Mouse (Mus musculus): Measurements from ENCODE around the gene D17H6S53E.

The D17H6S53E gene

DNA sequence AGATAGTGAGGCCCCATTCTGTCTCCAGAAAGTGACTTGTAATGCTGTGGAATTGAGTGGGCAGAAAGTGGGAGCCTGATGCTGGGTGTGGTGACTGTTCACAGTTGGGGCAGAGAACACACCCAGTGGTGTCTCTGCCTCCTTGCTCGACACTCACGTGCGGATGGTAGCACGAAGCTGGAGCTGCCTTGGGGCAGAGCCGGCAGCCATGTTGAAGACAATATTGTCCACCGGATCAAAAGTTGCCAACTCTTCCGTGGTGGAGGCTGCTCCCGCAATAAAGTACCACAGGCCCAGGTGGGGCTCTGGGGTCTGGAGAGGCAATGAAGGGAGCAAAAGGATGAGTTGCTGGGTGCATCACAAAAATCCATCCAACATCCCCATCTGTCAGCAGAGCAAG, 4.9 kb downstream of the D17H6S53E start:
- in situ Hi-C loops (cut with MboI, MseI) = no loop called here

DNA sequence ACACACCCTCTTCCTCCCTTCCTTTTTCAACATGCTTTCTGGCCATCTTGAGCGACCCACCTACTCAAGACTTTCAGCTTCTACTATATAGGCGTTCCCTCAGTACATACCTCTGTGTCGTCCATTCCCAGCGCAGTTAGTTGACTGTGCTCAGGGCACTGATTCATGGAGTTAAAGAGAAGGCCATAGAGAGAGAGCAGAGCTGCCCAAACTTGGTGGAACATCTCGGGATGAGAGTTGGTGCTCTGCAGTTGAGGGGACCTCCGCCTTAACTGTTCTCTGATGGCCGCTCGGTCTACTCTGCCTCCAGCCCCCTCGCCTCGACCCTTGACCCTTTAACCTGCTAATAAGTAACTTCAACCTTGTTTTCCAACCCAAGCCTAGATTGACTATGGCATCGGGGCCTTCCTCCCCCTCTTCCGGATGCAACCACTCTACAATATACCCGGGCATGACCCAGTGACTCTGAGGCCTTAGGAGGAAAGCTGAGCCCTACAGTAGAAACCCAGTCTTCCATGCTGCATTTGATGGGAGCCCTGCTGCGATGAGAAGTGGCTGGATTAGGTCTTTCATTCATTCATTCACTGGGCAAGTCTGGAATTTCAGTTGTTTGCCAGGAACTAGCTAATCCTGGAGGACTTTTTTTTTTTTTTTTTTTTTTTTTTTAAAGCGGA, 5.5 kb downstream of the D17H6S53E start, which contains the start of gene Apom:
Apom (minus strand) TSS at position 551 of the 674 bp plus-strand sequence.
- in situ Hi-C loops (cut with MboI, MseI) = no loop called here

DNA sequence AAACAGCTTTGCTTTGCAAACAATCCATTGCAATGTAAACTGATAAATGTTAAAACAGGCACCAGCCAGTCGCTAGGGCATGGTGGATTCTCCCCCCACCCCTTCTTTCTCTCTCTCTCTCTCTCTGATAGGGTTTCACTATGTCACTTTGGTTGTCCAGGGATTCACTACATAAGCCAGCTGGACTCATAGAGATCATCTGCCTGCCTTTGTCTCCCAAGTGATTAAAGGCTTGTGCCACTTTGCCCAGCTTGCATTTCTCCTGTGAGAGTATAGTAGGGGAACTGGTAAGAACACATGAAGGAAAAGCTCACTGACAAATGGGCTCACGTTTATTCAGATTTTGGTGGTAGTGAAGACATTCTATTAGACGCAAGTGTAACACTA, 6.0 kb downstream of the D17H6S53E start:
- in situ Hi-C loops (cut with MboI, MseI) = no loop called here

DNA sequence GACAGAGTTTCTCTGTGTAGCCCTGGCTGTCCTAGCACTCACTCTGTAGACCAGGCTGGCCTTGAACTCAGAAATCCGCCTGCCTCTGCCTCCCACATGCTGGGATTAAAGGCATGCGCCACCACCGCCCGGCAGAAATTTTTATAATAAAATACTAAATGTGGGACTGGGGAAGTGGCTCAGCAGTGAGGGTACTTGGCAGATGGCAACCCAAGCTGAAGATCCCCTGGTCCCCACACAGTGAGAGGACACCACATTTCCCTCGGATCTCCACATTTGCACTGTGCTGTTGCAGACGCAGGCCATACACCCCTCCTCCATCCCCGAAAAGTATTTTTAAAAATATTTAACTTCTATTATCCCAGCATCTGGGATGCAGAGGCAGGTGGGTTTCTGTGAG, 7.3 kb downstream of the D17H6S53E start:
- in situ Hi-C loops (cut with MboI, MseI) = no loop called here

DNA sequence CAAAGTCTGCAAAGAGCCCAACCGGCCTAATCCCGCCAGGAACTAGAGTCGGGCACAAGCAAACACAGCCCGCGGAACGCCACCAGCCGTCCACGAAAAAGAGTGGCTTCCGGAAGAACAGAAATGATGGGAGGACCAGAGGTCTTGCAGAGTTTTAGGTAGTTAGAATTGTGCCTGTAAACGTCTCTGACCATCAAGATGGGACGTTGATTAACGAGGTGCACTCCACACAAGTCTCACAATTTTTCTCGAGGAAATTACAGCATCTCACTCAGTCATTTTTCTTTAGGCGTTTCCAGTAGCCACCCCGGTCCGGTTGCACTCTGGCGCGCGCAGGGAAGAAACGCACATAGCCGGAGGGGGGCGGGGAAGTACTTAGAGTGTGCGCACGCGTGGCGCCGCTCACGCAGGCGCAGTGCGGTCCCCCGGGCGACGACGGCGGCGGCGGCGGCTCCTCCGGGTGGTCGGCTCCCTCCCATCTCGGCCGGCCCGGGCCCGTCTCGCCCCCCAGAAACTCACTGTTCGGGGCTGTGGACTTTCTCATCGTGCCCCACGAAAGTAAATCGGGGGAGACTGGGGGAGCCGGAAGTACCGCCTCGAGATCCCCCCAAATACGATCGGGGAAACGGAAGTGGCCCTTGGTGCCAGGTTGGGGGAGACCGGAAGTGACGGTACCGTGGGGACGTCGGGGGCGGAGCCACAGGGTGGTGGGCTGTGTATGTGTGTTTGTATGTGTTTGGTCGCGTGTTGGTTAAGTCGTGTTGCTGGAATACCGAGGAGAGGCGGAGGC, 8.8 kb downstream of the D17H6S53E start, which contains the start of gene Bag6:
Bag6 (plus strand) TSS at position 378 of the 790 bp plus-strand sequence.
- in situ Hi-C loops (cut with MboI, MseI) = no loop called here

DNA sequence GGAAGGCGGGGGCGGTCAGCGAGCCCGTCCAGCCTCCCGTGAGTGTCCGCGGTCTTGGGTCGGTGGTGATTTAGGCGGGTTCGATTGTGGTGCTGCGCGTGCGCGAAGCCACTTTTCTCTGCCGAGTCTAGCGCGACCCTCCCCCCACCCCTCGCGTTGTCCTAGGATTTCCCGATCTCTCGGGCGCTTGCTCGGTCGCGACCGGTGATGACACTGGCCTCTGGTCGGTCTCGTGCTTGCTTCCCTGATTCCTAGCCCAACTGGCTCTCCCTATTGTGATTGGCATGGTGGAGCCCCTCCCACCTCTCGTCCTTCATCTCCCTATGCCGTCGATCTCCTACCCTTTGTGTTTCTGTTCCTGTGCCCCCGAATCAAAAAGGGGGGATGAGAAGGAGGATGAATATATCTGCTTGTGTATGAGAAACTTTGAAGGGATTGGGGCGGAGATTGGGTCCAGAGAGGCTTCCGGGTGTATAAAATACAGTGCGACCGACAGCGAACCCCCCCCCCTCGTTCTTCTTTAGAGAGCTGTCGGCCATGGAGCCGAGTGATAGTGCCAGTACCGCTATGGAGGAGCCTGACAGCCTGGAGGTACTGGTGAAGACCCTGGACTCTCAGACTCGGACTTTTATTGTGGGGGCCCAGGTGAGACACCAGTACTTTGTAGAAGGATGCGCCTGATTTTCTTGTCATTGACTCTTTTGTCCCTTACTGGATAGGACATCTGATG, 9.6 kb downstream of the D17H6S53E start:
- in situ Hi-C loops (cut with MboI, MseI) = no loop called here

DNA sequence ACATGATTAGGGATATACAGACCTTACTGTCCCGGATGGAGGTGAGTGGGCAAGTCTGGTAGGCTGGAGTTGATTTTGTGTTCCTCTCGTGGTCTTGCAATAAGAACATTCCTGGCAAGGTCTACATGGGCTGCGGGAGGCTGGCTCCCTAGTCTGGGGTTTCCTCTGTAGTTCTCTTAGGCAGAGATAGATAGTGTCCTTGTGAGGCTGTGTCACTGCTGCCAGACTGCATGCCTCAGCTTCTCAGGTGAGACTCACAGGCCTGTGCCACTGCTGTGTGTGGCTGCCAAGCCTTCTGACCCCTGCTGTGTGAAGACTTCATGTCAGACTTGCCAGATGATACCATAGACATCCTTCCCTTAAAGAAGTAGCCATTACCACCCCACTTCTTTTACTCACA, 13.1 kb downstream of the D17H6S53E start:
- in situ Hi-C loops (cut with MboI, MseI) = no loop called here

DNA sequence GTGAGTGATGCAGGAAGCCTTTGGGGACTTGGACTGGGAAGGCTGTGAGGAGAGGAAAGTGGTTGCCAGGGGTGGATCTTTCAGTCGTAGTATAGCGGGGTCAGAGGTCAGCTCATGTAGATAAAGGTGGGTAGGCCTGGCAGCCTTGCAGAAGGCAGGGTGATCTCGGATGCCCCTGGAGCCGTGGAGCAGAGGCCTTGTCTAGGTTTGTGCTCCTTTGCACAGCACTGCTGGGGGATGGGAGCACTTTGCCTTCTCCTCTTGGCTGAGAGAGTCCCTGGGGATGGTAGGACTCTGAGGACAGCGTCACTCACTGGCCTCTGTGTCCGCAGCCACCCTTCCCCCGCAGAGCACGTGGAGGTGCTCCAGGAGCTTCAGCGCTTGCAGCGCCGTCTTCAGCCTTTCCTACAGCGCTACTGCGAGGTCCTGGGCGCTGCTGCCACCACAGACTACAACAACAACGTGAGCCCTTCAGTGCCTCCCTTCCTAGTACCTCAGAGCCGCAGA, 14.4 kb downstream of the D17H6S53E start:
- in situ Hi-C loops (cut with MboI, MseI) = no loop called here

DNA sequence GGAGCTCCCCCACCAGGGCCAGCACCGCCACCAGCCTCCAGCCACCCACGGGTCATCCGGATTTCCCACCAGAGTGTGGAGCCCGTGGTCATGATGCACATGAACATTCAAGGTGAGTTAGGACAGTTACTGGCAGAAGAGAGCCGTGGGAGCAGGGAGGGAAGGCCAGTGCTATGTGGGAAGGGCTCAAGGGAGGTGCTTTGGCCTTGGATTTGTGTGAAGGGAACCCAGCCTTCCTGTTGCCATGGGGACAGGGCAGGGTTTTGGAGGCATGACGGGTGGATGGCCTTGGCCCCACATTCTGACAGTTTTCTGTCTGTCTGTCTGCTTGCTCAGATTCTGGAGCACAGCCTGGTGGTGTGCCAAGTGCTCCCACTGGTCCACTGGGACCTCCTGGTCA, 15.8 kb downstream of the D17H6S53E start:
- in situ Hi-C loops (cut with MboI, MseI) = no loop called here

DNA sequence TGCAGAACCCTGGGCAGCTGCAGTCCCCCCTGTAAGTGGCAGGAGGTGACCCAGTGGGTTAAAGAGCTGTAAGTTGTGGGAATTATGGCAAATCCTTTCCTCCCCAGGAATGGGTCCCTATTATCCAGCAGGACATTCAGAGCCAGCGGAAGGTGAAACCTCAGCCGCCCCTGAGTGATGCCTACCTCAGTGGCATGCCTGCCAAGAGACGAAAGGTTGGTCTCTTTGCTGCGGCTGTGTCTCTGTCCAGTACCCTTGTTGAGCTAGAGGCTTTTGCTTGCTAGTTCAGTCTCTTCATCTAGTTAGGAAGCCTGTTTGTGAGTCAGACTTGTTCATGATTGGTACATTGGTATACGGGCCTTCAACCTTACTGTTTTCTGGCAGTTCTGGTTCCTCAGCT, 20.0 kb downstream of the D17H6S53E start:
- in situ Hi-C loops (cut with MboI, MseI) = no loop called here

DNA sequence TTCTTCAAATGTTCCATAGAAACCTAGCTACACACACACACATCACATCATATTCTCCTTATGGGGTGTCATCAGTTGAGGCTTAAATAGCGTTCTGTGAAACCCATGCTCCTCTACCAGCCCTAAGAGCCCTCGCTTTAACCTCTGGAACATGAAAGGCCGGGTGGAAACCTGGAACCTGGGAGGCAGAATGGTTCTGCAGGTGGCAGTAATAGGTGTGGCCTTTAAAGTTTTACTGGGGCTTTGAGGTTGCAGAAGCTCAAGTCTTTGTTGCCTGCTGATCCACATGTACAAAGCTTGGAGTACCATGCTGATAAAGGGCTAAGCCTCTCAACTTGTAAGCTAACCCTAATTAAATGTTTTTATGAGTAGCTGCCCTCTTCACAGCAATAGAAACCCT, 21.2 kb downstream of the D17H6S53E start:
- in situ Hi-C loops (cut with MboI, MseI) = no loop called here

DNA sequence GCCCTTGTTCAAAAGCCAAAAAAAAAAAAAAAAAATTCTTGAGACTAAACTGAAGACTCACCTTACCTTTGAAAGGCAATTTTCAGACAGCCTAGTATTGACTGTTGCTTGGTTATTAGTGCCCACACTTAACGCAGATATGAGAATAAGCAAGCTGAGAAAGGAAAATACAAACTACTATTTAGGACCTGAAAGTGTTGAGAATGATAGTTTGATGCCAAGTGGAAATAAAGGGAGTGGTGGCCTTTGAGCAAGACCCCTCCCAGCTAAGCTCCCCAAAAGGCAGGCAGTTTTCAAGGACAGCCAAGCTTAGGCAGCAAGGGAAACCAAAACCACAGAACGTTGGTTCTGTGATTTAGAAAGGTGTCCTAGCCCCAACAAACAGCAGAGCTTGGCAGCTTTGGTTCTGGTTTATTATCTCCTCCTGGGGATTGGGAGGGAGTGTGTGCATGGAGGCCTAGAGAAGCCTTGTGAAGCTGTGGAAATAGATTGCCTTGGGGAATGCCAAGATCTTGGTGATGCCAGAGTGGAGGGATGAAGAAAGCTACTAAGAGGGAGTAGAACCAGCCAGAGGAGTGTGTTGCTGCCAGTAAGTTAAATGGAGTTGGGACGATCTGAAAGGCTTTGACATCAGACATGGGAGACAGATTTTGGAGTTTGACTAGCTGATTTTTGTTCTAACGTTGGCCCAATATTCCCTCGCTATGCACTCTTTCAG, 21.9 kb downstream of the D17H6S53E start:
- in situ Hi-C loops (cut with MboI, MseI) = no loop called here

DNA sequence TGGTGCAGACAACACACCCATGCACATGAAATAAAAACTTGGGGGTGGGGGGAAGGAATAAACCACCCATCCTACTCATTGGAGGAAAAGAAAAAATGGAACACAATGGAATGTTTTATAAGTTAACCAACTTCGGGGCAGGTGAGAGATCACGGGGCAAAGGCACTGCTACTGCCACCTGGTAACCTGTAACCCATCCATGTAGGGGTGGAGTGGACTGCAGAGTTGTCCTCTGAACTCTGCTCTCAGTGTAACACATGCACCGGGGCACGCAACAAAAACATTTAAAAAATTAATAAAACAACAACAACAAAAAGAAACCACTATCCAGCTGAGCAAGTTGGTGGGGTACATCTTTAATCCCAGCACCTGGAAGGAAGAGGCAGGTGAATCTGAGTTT, 25.9 kb downstream of the D17H6S53E start:
- in situ Hi-C loops (cut with MboI, MseI) = no loop called here

DNA sequence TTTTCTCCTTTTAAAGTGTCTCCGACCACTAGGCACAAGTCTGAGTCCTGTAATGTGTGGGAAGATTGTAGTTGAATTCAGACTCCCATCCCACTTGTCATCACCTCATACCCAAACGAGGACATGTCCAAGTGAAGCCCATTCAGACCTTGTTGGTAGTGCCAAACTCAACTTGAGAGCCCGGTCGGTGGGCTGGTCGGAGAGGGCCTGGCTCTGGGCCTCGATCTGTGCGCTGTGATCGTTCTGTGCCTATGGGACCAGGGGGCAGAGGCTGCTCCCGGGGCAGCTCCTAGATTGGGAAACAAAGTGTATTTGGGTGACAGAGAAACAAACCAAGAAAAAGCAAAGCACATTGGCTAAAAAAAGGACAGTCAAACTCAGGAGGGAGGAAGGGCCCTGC, 26.9 kb downstream of the D17H6S53E start:
- in situ Hi-C loops (cut with MboI, MseI) = no loop called here

DNA sequence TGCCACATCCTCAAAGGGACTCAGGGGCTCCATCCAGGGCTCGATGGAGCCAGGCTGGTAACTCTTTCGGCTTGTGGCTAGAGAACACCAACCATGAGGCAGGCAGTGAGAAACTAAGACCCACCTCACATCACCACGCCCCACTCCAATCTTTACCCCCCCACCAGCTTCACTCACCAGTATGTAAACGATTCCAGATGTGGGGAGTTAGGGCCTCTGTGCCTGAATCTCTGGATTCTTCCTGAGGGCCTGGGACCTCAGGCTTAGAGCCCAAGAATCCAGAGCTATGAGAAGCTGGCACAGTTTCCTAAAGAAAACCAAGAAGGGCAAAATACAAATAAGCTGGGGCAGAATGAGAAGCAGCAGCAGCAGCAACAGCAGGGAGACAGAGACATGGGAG, 27.8 kb downstream of the D17H6S53E start:
- in situ Hi-C loops (cut with MboI, MseI) = no loop called here

DNA sequence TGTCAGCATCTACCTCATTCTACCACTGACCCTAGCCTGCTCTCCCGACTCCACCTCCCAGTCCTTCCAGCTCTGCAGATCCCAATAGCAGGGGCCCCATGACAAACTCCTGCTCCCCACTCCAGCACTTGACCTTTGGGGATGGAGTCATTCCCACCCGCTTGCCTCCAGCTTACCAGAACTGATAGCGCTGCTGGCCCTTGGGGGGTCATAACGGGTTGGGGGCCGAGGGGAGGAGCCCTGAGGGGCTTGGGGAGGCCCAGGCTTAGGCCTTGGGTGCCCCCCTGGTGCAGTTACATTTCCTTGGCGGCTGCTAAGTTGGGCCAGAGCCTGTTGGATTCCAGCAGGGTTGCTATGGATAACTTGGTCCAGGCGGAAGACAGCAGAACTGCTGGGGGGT, 28.4 kb downstream of the D17H6S53E start:
- in situ Hi-C loops (cut with MboI, MseI) = no loop called here

DNA sequence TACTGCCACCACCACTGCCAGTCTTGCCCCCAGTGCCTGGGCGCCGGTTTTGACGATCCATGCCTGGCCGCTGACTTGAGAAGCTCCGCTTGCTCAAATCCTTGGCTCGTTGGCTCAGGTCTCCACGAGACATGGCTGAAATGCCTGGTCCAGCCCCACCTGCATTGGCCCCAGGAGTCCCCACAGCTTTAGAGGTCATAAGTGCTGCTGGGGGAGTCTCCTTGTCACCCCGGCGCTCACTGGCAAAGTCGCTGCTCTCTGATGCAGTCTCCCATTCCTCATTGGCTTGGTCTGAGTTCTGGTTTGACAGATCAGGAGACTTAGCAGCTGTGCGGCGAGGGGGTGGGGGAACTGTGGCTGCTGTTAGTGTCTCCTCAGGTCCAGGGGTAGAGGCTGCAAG, 29.3 kb downstream of the D17H6S53E start:
- in situ Hi-C loops (cut with MboI, MseI) = no loop called here

DNA sequence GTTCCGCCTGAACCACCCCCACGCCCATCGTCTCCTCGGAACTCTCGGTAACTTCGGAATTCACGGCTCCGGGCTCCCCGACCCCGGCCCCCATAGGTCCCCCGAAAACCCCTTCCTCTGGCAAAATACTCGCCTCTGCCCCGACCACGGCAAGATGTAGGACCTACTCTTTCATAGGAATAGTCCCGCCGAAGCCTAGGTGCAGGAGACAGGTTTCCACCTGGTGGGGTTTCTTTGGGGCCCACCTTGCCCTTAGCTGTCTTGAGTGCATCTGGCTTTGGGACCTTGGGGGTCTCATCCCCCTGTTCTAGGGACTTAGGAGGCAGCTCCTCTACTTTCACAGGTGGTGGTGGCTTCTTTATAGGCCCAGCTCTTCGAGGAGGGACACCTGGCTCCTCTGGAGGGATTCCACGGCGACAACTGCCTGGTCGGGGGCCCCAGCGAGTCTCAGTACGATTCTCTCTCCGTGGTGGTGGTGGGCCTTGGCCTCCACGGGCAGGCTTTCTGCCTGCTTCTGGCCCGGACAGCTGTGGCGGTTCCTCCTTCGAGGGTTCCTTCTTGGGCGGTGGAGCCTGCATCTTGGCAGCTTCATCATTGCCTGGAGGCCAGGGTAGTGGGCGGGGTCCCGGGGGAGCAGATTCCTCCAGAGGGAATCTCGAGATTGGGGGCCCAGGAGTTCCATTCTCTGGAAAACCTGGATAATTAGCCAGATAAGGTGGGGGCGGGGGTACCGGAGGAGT, 30.5 kb downstream of the D17H6S53E start:
- in situ Hi-C loops (cut with MboI, MseI) = no loop called here

DNA sequence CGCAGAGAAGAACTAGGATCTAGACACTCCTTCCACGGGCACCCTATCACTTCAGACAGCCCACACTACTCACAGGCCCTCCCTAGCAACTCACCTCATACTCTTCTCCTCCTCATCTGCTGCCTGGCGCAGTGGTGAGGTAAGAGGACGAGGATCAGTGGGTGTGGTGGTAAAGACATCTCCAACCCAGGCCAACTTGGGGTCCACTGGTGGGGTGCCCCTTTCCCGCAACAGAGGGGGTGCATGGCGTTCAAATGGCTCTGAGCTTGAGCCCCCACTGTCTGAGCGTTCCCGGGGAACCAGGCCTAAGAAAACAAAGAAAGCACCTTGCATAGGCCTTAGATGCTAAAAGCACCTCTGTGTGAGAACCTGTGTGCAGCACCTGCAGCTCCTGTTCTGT, 31.1 kb downstream of the D17H6S53E start:
- in situ Hi-C loops (cut with MboI, MseI) = no loop called here

DNA sequence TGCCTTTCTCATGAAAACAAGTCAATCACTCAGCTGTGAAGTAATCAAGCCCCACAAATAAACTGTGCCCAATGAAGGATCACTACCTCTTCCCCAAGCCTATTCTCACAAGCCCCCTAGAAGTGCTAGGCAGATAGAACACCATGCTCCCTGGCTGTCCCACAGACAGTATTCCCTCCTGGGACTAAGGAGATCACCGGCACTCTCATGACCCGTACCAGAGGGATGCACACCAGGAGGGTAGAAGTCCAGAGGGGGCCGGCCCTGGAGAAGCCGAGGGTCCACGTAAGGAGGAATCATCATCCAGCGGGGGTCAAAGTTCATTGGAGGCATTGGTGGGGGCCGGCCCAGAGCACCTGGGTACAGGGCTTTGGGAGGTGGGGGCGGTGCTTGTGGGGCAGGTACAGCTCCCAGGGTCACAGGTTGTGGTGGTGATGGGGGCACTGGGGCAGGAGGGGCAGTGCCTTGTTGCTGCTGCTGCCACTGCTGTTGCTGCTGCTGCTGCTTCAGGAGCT, 31.5 kb downstream of the D17H6S53E start:
- in situ Hi-C loops (cut with MboI, MseI) = no loop called here

Data from T-helper 1 cell (primary cell).